Mouse (Mus musculus) MEL (cell line): Measurements from ENCODE around the gene Gpr37l1. TPM values are rescaled to one million over a fixed set of nuclear protein-coding genes. Genes with fewer than 3 reads are reported as not detected.
"Not testable (repeated sequence)": the region's sequence is repeated elsewhere in the genome, so short reads cannot be mapped to it uniquely, and the experiment has no call there.

Source experiments
- DNase-seq: peaks from one replicate; pipeline ENCODE4 v3.0.0; 2011; ENCODE audit warnings: low read depth, low spot score
- H3K27ac ChIP-seq: 2 replicates; pipeline ENCODE4 v1.5.1; 2012; ENCODE audit warnings: low read depth, mild to moderate bottlenecking, control low read depth, low read length, moderate library complexity; ENCODE audit not compliant: control insufficient read depth
- H3K27me3 ChIP-seq, 2 experiments: fragments of 150-350 bp in 1 of 2; sonication (generic) in 1 of 2; 2 replicates each; pipeline ENCODE4 v1.6.1; 2012; ENCODE audit warnings: low read length in 2 of 2, mild to moderate bottlenecking in 2 of 2, improper control_type of control experiment in 1 of 2, moderate library complexity in 1 of 2; ENCODE audit not compliant: insufficient read depth in 2 of 2, control insufficient read depth in 1 of 2
- H3K36me3 ChIP-seq, 2 experiments: 2 replicates each; pipeline ENCODE4 v1.6.1; 2012 to 2014; ENCODE audit warnings: low read length in 2 of 2, improper control_type of control experiment in 1 of 2, inconsistent platforms in 1 of 2, mild to moderate bottlenecking in 1 of 2; ENCODE audit not compliant: insufficient read depth in 2 of 2, control insufficient read depth in 1 of 2
- H3K4me1 ChIP-seq, 2 experiments: fragments of 150-350 bp in 1 of 2; sonication (generic) in 1 of 2; 2 replicates each; pipeline ENCODE4 v1.6.1; 2012; ENCODE audit warnings: low read length in 2 of 2, improper control_type of control experiment in 1 of 2, mild to moderate bottlenecking in 1 of 2; ENCODE audit not compliant: insufficient read depth in 2 of 2, control insufficient read depth in 1 of 2
- H3K4me3 ChIP-seq, 2 experiments: fragments of 150-350 bp in 1 of 2; sonication (generic) in 1 of 2; 2 replicates each; pipeline ENCODE4 v1.5.1; 2012; ENCODE audit warnings: low read depth in 2 of 2, low read length in 2 of 2, mild to moderate bottlenecking in 2 of 2, moderate library complexity in 2 of 2, control low read depth in 1 of 2, improper control_type of control experiment in 1 of 2; ENCODE audit not compliant: control insufficient read depth in 1 of 2, insufficient read depth in 1 of 2
- H3K79me2 ChIP-seq: 2 replicates; pipeline ENCODE4 v1.6.1; 2012; ENCODE audit warnings: mild to moderate bottlenecking, low read length, moderate library complexity; ENCODE audit not compliant: control insufficient read depth, poor library complexity, insufficient read depth
- H3K9ac ChIP-seq: 2 replicates; pipeline ENCODE4 v1.6.1; 2012; ENCODE audit warnings: low read depth, mild to moderate bottlenecking, control low read depth, low read length, moderate library complexity; ENCODE audit not compliant: control insufficient read depth, poor library complexity, severe bottlenecking
- H3K9me3 ChIP-seq: fragments of 150-350 bp; sonication (generic); replicated peaks from 2 replicates; pipeline ENCODE4 v1.6.1; 2012; ENCODE audit warnings: mild to moderate bottlenecking, low read length, improper control_type of control experiment, moderate library complexity; ENCODE audit not compliant: insufficient read depth
- BHLHE40 ChIP-seq: IDR thresholded peaks from 2 replicates; pipeline ENCODE4 v1.6.1; 2012; ENCODE audit warnings: low read depth, mild to moderate bottlenecking, inconsistent platforms, low read length, improper control_type of control experiment, borderline replicate concordance
- ETS1 ChIP-seq: IDR thresholded peaks from 2 replicates; pipeline ENCODE4 v1.6.1; 2012; ENCODE audit warnings: low read depth, mild to moderate bottlenecking, inconsistent platforms, low read length, improper control_type of control experiment, moderate library complexity
- SIN3A ChIP-seq: IDR thresholded peaks from 2 replicates; pipeline ENCODE4 v1.6.1; 2012; ENCODE audit warnings: low read length, improper control_type of control experiment, inconsistent platforms
- TAL1 ChIP-seq: IDR thresholded peaks from 2 replicates; pipeline ENCODE4 v1.6.1; 2012; ENCODE audit warnings: mild to moderate bottlenecking, inconsistent platforms, low read length, moderate library complexity, mixed read lengths
- UBTF ChIP-seq: IDR thresholded peaks from 2 replicates; pipeline ENCODE4 v1.6.1; 2012; ENCODE audit warnings: low read depth, mild to moderate bottlenecking, inconsistent platforms, low read length, improper control_type of control experiment, moderate library complexity, borderline replicate concordance; ENCODE audit not compliant: insufficient read depth
- polyA plus RNA-seq, 2 experiments: library from polyadenylated mRNA; stranded (reverse) in 1 of 2; unstranded in 1 of 2; fragments of >175 nt in 1 of 2; fragments of >200 nt in 1 of 2; gene quantifications; 2 replicates each; pipeline versions ENCODE4 v1.2.1 to v1.2.4; 2012; ENCODE audit warnings: low replicate concordance in 2 of 2, low read depth in 1 of 2; ENCODE audit not compliant: insufficient read length in 2 of 2, insufficient read depth in 1 of 2, missing spikeins in 1 of 2
- total RNA-seq: library from RNA; depleted of rRNA; stranded (reverse); fragments of 300-350 nt; gene quantifications from 2 replicates; pipeline ENCODE4 v1.2.3, GENCODE M21; 2012; rRNA removed

Gpr37l1 gene
- total and polyA plus RNA-seq, 3 experiments: not detected

GRCm38 (mm10) chr1:135112661-135113060 is 54.8 kb downstream of the Gpr37l1 start (continued):
- TF ChIP-seq ETS1 (no peak), UBTF (no peak), TAL1 (no peak), SIN3A (no peak), BHLHE40 (no peak)
- TF ChIP-seq, all 39 proteins: peak for 5

- not testable (repeated sequence) for H3K79me2 ChIP-seq, H3K9ac ChIP-seq, H3K27me3 ChIP-seq, H3K36me3 ChIP-seq, H3K9me3 ChIP-seq, H3K4me3 ChIP-seq, H3K27ac ChIP-seq, H3K4me1 ChIP-seq, DNase-seq
Observed at GRCm38 (mm10) chr1:135111271-135111670, 56.2 kb downstream of the Gpr37l1 start.

Other genes with a start within 250 kb of the Gpr37l1 start
- gene Ppp1r12b, start 211.7 kb downstream of the Gpr37l1 start, total RNA-seq: 4.5 and 4.7 TPM in 2 replicates
- gene Ppp1r12b, start 211.7 kb downstream of the Gpr37l1 start, polyA plus RNA-seq: 1 to 10 TPM in 1 of 2 experiments, not detected in 1; 7.8 TPM
- gene Ube2t, start 205.1 kb downstream of the Gpr37l1 start, total RNA-seq: 14.4 and 16.9 TPM in 2 replicates
- gene Ube2t, start 205.1 kb downstream of the Gpr37l1 start, polyA plus RNA-seq: 10 to 100 TPM in 1 of 2 experiments, not detected in 1; 23.1 TPM
- gene Lgr6, start 62.4 kb downstream of the Gpr37l1 start, total RNA-seq: 0.04 and 0.07 TPM in 2 replicates
- under 1 TPM in 1 of 2 experiments, not detected in 1; 0.10 TPM for gene Lgr6, start 62.4 kb downstream of the Gpr37l1 start, polyA plus RNA-seq
- gene Ptpn7, start 35.0 kb downstream of the Gpr37l1 start, total RNA-seq: 173 and 202 TPM in 2 replicates
- 100 to 1,000 TPM in 1 of 2 experiments, not detected in 1; 215 TPM for gene Ptpn7, start 35.0 kb downstream of the Gpr37l1 start, polyA plus RNA-seq
- 8.0 and 9.0 TPM in 2 replicates for gene Arl8a, start 20.9 kb downstream of the Gpr37l1 start, total RNA-seq
- 10 to 100 TPM in 1 of 2 experiments, not detected in 1; 47.7 TPM for gene Arl8a, start 20.9 kb downstream of the Gpr37l1 start, polyA plus RNA-seq
- gene Elf3, start 90.9 kb upstream of the Gpr37l1 start, total RNA-seq: not detected in 2 replicates
- gene Elf3, start 90.9 kb upstream of the Gpr37l1 start, polyA plus RNA-seq: not detected
- gene Rnpep, start 116.4 kb upstream of the Gpr37l1 start, total RNA-seq: 6.5 and 8.1 TPM in 2 replicates
- gene Rnpep, start 116.4 kb upstream of the Gpr37l1 start, polyA plus RNA-seq: 10 to 100 TPM in 1 of 2 experiments, not detected in 1; 17.4 TPM
- 177 and 182 TPM in 2 replicates for gene Timm17a, start 146.1 kb upstream of the Gpr37l1 start, total RNA-seq
- 100 to 1,000 TPM in 1 of 2 experiments, not detected in 1; 315 TPM for gene Timm17a, start 146.1 kb upstream of the Gpr37l1 start, polyA plus RNA-seq
- not detected in 2 replicates for gene Lmod1, start 157.1 kb upstream of the Gpr37l1 start, total RNA-seq
- not detected for gene Lmod1, start 157.1 kb upstream of the Gpr37l1 start, polyA plus RNA-seq
- not detected in 2 replicates for gene Shisa4, start 207.6 kb upstream of the Gpr37l1 start, total RNA-seq
- gene Shisa4, start 207.6 kb upstream of the Gpr37l1 start, polyA plus RNA-seq: not detected